ENCODE assay signal across 9 mouse cellular contexts in the genomic region with DNA sequence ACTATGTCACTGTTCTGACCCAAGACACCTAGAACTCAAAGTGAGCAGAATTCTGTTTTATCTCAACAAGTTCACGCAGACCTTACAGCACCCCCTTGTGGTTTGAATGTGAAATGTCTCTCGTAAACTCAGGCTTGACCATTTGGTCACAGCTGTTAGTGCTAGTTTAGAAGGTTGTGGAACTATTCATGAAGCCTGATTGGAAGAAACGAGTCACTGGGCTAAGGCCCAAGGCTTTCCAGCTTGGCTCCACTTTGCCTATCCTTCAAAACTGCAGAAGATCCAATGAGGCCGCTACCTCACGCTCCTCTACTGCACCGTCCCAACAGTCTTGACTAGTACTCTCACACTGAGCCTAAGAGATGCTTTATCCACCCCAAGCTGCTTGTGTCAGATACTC. TPM values are rescaled to one million over a fixed set of nuclear protein-coding genes. Genes with fewer than 3 reads are reported as not detected.
A peak's percentile ranks its signal among the peaks of the same experiment; 100 is the strongest.
DNase-seq lines count a peak whose midpoint lies in the region; ATAC-seq and TF ChIP-seq lines count a peak whose summit lies in the region.
"Had no signal": no experiment of that assay in that cellular context is flagged by ENCODE, and none has a peak within 500 bp of the region (broad histone marks: within the 10 kb centered on the region; RNA-seq: fewer than 3 reads in every experiment).

No protein-coding gene starts in this region.

- H3K9me3 ChIP-seq in forebrain, postnatal 0 days (ENCODE audit: low read length), result no peaks in the 10 kb centered on the region
- H3K9me3 ChIP-seq in forebrain, embryonic 10.5 days, result no peaks in the 10 kb centered on the region

- H3K27me3 ChIP-seq in forebrain, postnatal 0 days (ENCODE audit: insufficient read depth, low read length), result no peaks in the 10 kb centered on the region
- no peaks in the 10 kb centered on the region for H3K27me3 ChIP-seq in forebrain, embryonic 10.5 days (ENCODE audit: poor library complexity, severe bottlenecking)
- H3K27me3 ChIP-seq in kidney, adult 2 months (replicated peaks; ENCODE audit: control insufficient read depth, insufficient read depth, low read length), result no peaks in the 10 kb centered on the region

- peaks cover 58% of the 10 kb centered on the region for H3K36me3 ChIP-seq in forebrain, postnatal 0 days (ENCODE audit: insufficient read depth)
- H3K36me3 ChIP-seq in forebrain, embryonic 10.5 days (replicated peaks), result peaks cover 89% of the 10 kb centered on the region
- H3K36me3 ChIP-seq in kidney, adult 2 months (ENCODE audit: control insufficient read depth, insufficient read depth, low read length), result peaks cover 4% of the 10 kb centered on the region

- no peak for TF ChIP-seq POLR2A in kidney, adult 2 months (IDR thresholded peaks at IDR 0.05; ENCODE audit: low read depth, low read length)

- H3K27ac ChIP-seq in forebrain, postnatal 0 days (ENCODE audit: low read depth, low read length), result no peak overlapping the region
- H3K27ac ChIP-seq in forebrain, embryonic 10.5 days, result no peak overlapping the region
- no peak overlapping the region for H3K27ac ChIP-seq in kidney, adult 2 months (ENCODE audit: insufficient read depth, low read depth, low read length)

- H3K4me2 ChIP-seq in forebrain, postnatal 0 days (ENCODE audit: low read depth), result no peak overlapping the region

- H3K4me1 ChIP-seq in forebrain, postnatal 0 days (ENCODE audit: insufficient read depth), result no peaks in the 10 kb centered on the region
- no peaks in the 10 kb centered on the region for H3K4me1 ChIP-seq in forebrain, embryonic 10.5 days
- peaks cover 4% of the 10 kb centered on the region; the same call in 1 of the 2 replicates for H3K4me1 ChIP-seq in kidney, adult 2 months (ENCODE audit: control insufficient read depth, insufficient read depth, low read length)

- no peak overlapping the region for H3K4me3 ChIP-seq in forebrain, postnatal 0 days (ENCODE audit: low read depth, low read length)
- no peak overlapping the region for H3K4me3 ChIP-seq in forebrain, embryonic 10.5 days
- H3K4me3 ChIP-seq in kidney, adult 2 months (ENCODE audit: insufficient read depth, low read depth, low read length), result no peak overlapping the region

- no peak overlapping the region for H3K9ac ChIP-seq in forebrain, postnatal 0 days

- 66% methylated on average over 6 of the region's 6 CpGs for WGBS in forebrain, postnatal 0 days
- 76% methylated on average over 6 of the region's 6 CpGs for WGBS in forebrain, embryonic 10.5 days
- WGBS in kidney, adult 2 months, result 60% methylated on average over 6 of the region's 6 CpGs

- DNase-seq in forebrain, postnatal 0 days, result peak; percentile 51
- no peak for DNase-seq in forebrain, embryonic 10.5 days (ENCODE audit: extremely low spot score, low spot score)
- DNase-seq in urinary bladder, postnatal 14 days (ENCODE audit: low spot score), result peak; percentile 60
- no peak for DNase-seq in urinary bladder, postnatal 10 days (ENCODE audit: low spot score)
- peak; percentile 74 for DNase-seq in kidney, adult 2 months
- DNase-seq in right cerebral cortex, postnatal 10 days (ENCODE audit: low spot score in 2 of 2), result no peak

- peak; percentile 75 for TF ChIP-seq CTCF in forebrain, postnatal 0 days (IDR thresholded peaks at IDR 0.05; ENCODE audit: low read depth)
- 0 out of 2 replicates have a peak, but pooled peaks have one; percentile 25 for TF ChIP-seq CTCF in kidney, adult 2 months (conservative IDR thresholded peaks at IDR 0.05; ENCODE audit: insufficient read depth, insufficient read length, low read depth, low read length)

- no peak for ATAC-seq in forebrain, postnatal 0 days
- peak; percentile 73 for ATAC-seq in common myeloid progenitor, adult 5-6 weeks (replicated peaks; ENCODE audit: low read depth, poor library complexity, severe bottlenecking)
- ATAC-seq in megakaryocyte progenitor cell, adult 5-6 weeks (replicated peaks; ENCODE audit: poor library complexity), result peak; percentile 65

RNA-seq across cellular contexts. Expression of a gene that starts 10.7 kb away (rescaled TPM):
- total RNA-seq in forebrain, postnatal 0 days (2014; rRNA removed), result 63.9 and 77.4 TPM in 2 replicates
- 18.0 and 22.7 TPM in 2 replicates for polyA plus RNA-seq in forebrain, postnatal 0 days (2015; fragmentation: Nextera tagmentation; extraction: Ambion mirVana)
- polyA plus RNA-seq in forebrain, embryonic 10.5 days (2016; fragmentation: Nextera tagmentation; extraction: Ambion mirVana), result 13.8 TPM in 2 replicates
- total RNA-seq in common myeloid progenitor, adult 5-6 weeks (2017), result 65.8 and 88.0 TPM in 2 replicates
- 83.0 and 90.5 TPM in 2 replicates for polyA plus RNA-seq in kidney, adult 2 months (2012; rRNA removed)
- 25.7 and 28.7 TPM in 2 replicates for total RNA-seq in megakaryocyte progenitor cell, adult 5-6 weeks (2015)
- 40.6 and 46.9 TPM in 2 replicates for total RNA-seq in megakaryocyte progenitor cell, adult 5-6 weeks (2017)

RNA-seq across cellular contexts. Expression of a gene that starts 18.6 kb away (rescaled TPM):
- total RNA-seq in forebrain, postnatal 0 days (2014; rRNA removed), result 7.6 and 8.8 TPM in 2 replicates
- 7.2 and 9.7 TPM in 2 replicates for polyA plus RNA-seq in forebrain, postnatal 0 days (2015; fragmentation: Nextera tagmentation; extraction: Ambion mirVana)
- 26.2 and 26.5 TPM in 2 replicates for polyA plus RNA-seq in forebrain, embryonic 10.5 days (2016; fragmentation: Nextera tagmentation; extraction: Ambion mirVana)
- 23.6 and 34.8 TPM in 2 replicates for total RNA-seq in common myeloid progenitor, adult 5-6 weeks (2017)
- polyA plus RNA-seq in kidney, adult 2 months (2012; rRNA removed), result 24.9 and 26.5 TPM in 2 replicates
- 43.9 and 46.8 TPM in 2 replicates for total RNA-seq in megakaryocyte progenitor cell, adult 5-6 weeks (2015)
- 36.8 and 39.2 TPM in 2 replicates for total RNA-seq in megakaryocyte progenitor cell, adult 5-6 weeks (2017)

RNA-seq across cellular contexts. Expression of a gene that starts 41.8 kb away (rescaled TPM):
- 0.08 TPM in 1 of 2 replicates, not detected in the other for total RNA-seq in forebrain, postnatal 0 days (2014; rRNA removed)
- polyA plus RNA-seq in forebrain, postnatal 0 days (2015; fragmentation: Nextera tagmentation; extraction: Ambion mirVana), result not detected in 2 replicates
- not detected in 2 replicates for polyA plus RNA-seq in forebrain, embryonic 10.5 days (2016; fragmentation: Nextera tagmentation; extraction: Ambion mirVana)
- total RNA-seq in common myeloid progenitor, adult 5-6 weeks (2017), result 0.05 TPM in 1 of 2 replicates, not detected in the other
- polyA plus RNA-seq in kidney, adult 2 months (2012; rRNA removed), result 0.04 TPM in 1 of 2 replicates, not detected in the other
- total RNA-seq in megakaryocyte progenitor cell, adult 5-6 weeks (2015), result 0.07 and 0.20 TPM in 2 replicates
- 0.27 and 0.46 TPM in 2 replicates for total RNA-seq in megakaryocyte progenitor cell, adult 5-6 weeks (2017)
- total RNA-seq: layer of hippocampus, adult 18-20 months had no signal

Comparison
In these comparisons a context has a peak if more than half of its experiments do, and no peak if none do; other contexts are left out.
1. DNase-seq: peak in forebrain, postnatal 0 days (single experiment), urinary bladder, postnatal 14 days (single experiment) and kidney, adult 2 months (single experiment); none in forebrain, embryonic 10.5 days (single experiment), urinary bladder, postnatal 10 days (single experiment) and right cerebral cortex, postnatal 10 days (0 of 2).